Mouse (Mus musculus): ENCODE measurements around the gene Sec16b.
A peak's percentile ranks its signal among the peaks of the same experiment; 100 is the strongest.

Sec16b gene

GRCm38 (mm10) chr1:157558145-157558544 lies 51.6 kb downstream of the Sec16b start:
- DNase-seq (ENCODE audit: low spot score) = no peak

- DNase-seq (ENCODE audit: low spot score) = no peak
These were observed 53.5 kb downstream of the Sec16b start for GRCm38 (mm10) chr1:157559986-157560385.

- peak; percentile 29 for DNase-seq (ENCODE audit: low spot score)
These were observed 54.3 kb downstream of the Sec16b start for GRCm38 (mm10) chr1:157560654-157561386.

- DNase-seq (ENCODE audit: low spot score) = no peak
These were observed 61.3 kb downstream of the Sec16b start for GRCm38 (mm10) chr1:157567819-157568218.

- no peak for DNase-seq (ENCODE audit: low spot score)
These were observed 62.9 kb downstream of the Sec16b start for GRCm38 (mm10) chr1:157569263-157570090.

GRCm38 (mm10) chr1:157575316-157575715 lies 68.8 kb downstream of the Sec16b start:
- DNase-seq (ENCODE audit: low spot score) = no peak

- no peak for DNase-seq (ENCODE audit: low spot score)
These were observed 71.8 kb downstream of the Sec16b start for GRCm38 (mm10) chr1:157578336-157578735.

- no peak for DNase-seq (ENCODE audit: low spot score)
These were observed 80.0 kb downstream of the Sec16b start for GRCm38 (mm10) chr1:157586556-157586955.

- no peak for DNase-seq (ENCODE audit: low spot score)
These were observed 85.5 kb downstream of the Sec16b start for GRCm38 (mm10) chr1:157592039-157592438.

- DNase-seq (ENCODE audit: low spot score) = no peak
These were observed 88.0 kb downstream of the Sec16b start for GRCm38 (mm10) chr1:157594561-157594960.

- no peak for DNase-seq (ENCODE audit: low spot score)
These were observed 88.6 kb downstream of the Sec16b start for GRCm38 (mm10) chr1:157595165-157595564.

- no peak for DNase-seq (ENCODE audit: low spot score)
These were observed 98.0 kb downstream of the Sec16b start for GRCm38 (mm10) chr1:157604513-157604912.

All from lung, postnatal 25 days (tissue).